Mouse (Mus musculus) olfactory bulb, adult 2 months (tissue): ENCODE data around the gene Kxd1.

Experiments
- CTCF ChIP-seq: fragments of 200-500 bp; IDR thresholded peaks from 2 replicates; pipeline ENCODE4 v1.5.1; 2012; ENCODE audit warnings: low read depth, mild to moderate bottlenecking, low read length, moderate library complexity; ENCODE audit not compliant: insufficient read depth
- POLR2A ChIP-seq: fragments of 200-500 bp; IDR thresholded peaks from 2 replicates; pipeline ENCODE4 v1.6.1; 2012; ENCODE audit warnings: mild to moderate bottlenecking, low read depth, low read length, moderate library complexity; ENCODE audit not compliant: insufficient read depth

DNA sequence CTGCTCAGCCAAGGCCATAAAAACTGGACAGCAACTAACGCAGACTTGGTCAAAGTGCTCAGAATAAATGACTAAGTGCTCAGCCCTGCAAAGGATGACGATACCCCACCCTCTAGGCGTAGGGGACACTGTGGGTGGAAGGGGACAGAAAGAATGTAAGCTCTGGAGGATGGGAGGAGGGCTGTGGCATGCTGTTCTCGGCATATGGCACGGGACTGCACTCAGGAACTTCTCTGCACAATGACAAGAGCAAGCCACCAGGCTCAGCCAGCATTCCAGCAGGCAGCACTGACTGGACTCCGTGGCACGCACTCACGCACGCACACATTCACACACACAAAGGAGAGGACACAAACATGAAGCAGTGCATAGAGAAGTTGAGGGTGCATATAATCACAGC lies 67.2 kb downstream of the Kxd1 start:
- no peak for TF ChIP-seq POLR2A
- TF ChIP-seq CTCF = no peak
